Mouse (Mus musculus) spleen, adult 2 months (tissue): Measurements from ENCODE around the gene Tepp.

Source experiments
- CTCF ChIP-seq: fragments of 200-500 bp; IDR thresholded peaks from 2 replicates; pipeline ENCODE4 v1.5.1; 2011; ENCODE audit warnings: mild to moderate bottlenecking, inconsistent platforms; ENCODE audit not compliant: insufficient read depth, insufficient read length, insufficient replicate concordance; ENCODE audit errors: extremely low read depth
- POLR2A ChIP-seq: fragments of 200-500 bp; IDR thresholded peaks from 2 replicates; pipeline ENCODE4 v1.6.1; 2011; ENCODE audit warnings: low read depth, low read length, inconsistent platforms

DNA sequence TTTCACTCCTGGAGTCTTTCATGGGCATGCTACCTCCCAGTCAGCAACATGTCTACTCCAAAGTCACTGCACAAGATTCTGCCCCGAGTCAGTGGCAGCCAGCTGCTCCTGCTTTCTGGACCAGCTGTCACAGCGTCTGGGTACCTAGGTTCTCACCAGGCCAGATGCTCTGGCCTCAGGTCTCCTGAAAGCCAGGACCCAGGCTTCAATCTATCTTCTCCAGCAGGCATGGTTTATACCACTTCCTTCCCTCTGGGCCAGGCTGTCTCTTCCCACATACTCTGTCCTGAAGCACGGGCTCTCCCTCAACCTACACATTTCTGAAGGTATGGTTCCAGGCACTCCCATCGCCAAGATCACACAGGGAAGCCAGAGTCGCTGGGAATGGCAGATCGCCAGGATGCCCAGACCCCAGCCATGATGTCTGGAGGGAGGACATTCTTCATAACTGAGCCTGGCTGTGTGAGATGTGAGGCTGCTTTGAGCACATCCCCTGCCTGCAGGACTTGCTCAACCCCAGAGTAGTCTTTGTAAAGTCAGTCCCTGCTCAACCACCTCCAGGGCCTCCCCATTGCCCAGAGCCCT lies 21.2 kb upstream of the Tepp start:
- TF ChIP-seq CTCF (no peak), POLR2A (no peak)
